Mouse (Mus musculus) C2C12 (cell line): ENCODE measurements around the gene Fth1.

ENCODE experiments used
- CTCF ChIP-seq: IDR thresholded peaks from one replicate; pipeline ENCODE4 v1.5.1; 2011; ENCODE audit not compliant: control insufficient read depth, insufficient read depth, insufficient read length
- USF1 ChIP-seq: IDR thresholded peaks from one replicate; pipeline ENCODE4 v1.6.1; 2011; ENCODE audit warnings: low read depth, mild to moderate bottlenecking, control low read depth, moderate library complexity

- TF ChIP-seq CTCF, result no peak
- TF ChIP-seq USF1, result no peak
Measured at GRCm38 (mm10) chr19:9981621-9982020, 1.2 kb downstream of the Fth1 start.
